Mouse (Mus musculus): Measurements from ENCODE around the gene Zap70. TPM values are rescaled to one million over a fixed set of nuclear protein-coding genes. Genes with fewer than 3 reads are reported as not detected.

Gene Zap70
- polyA plus RNA-seq (2017; shearing (Covaris generic)): 223 TPM

GRCm38 (mm10) chr1:36761568-36761967 lies at the start of gene Zap70:
Gene Zap70, plus strand, starts transcription at chr1:36761798.

GRCm38 (mm10) chr1:36714311-36714710 lies 47.3 kb upstream of the Zap70 start, which contains the start of gene Actr1b:
Gene Actr1b, minus strand, starts transcription at chr1:36714422.

Other genes starting within 250 kb of the Zap70 start
- 2.4 TPM for gene Cnnm3, start 249.9 kb upstream of the Zap70 start, polyA plus RNA-seq (2017; shearing (Covaris generic))
- gene Ankrd23, start 224.9 kb upstream of the Zap70 start, polyA plus RNA-seq (2017; shearing (Covaris generic)): 34.8 TPM
- not detected for gene Gm42417, start 222.4 kb upstream of the Zap70 start, polyA plus RNA-seq (2017; shearing (Covaris generic))
- 43.2 TPM for gene Ankrd39, start 214.4 kb upstream of the Zap70 start, polyA plus RNA-seq (2017; shearing (Covaris generic))
- 0.70 TPM for gene Sema4c, start 203.4 kb upstream of the Zap70 start, polyA plus RNA-seq (2017; shearing (Covaris generic))
- not detected for gene Fam178b, start 78.6 kb upstream of the Zap70 start, polyA plus RNA-seq (2017; shearing (Covaris generic))
- 557 TPM for gene Cox5b, start 70.3 kb upstream of the Zap70 start, polyA plus RNA-seq (2017; shearing (Covaris generic))
- gene 4933424G06Rik, start 51.6 kb upstream of the Zap70 start, polyA plus RNA-seq (2017; shearing (Covaris generic)): not detected
- 64.1 TPM for gene Actr1b, start 47.4 kb upstream of the Zap70 start, polyA plus RNA-seq (2017; shearing (Covaris generic))
- gene Tmem131, start 181.9 kb downstream of the Zap70 start, polyA plus RNA-seq (2017; shearing (Covaris generic)): 7.4 TPM